Mouse (Mus musculus): Measurements from ENCODE around the gene Slc25a25.

- no peak for TF ChIP-seq CTCF (conservative IDR thresholded peaks at IDR 0.05; ENCODE audit: low read length)
- no peak for TF ChIP-seq POU5F1 (IDR thresholded peaks at IDR 0.05; ENCODE audit: borderline replicate concordance, low read length)
- no peak for TF ChIP-seq NANOG (IDR thresholded peaks at IDR 0.05; ENCODE audit: borderline replicate concordance, low read length)
Measured at GRCm38 (mm10) chr2:32412742-32413531, 38.3 kb downstream of the Slc25a25 start.

Data from E14TG2a.4 (cell line).